ENCODE assay signal across 19 mouse cellular contexts in genomic region chr3:145422044-145422443, GRCm38 (mm10).
DNase-seq lines count a peak whose midpoint lies in the region; ATAC-seq and TF ChIP-seq lines count a peak whose summit lies in the region.
"Had no signal": no experiment of that assay in that cellular context is flagged by ENCODE, and none has a peak within 500 bp of the region (broad histone marks: within the 10 kb centered on the region; RNA-seq: fewer than 3 reads in every experiment).

No protein-coding gene starts in this region.

- H3K27me3 ChIP-seq in embryonic facial prominence, embryonic 14.5 days (replicated peaks; ENCODE audit: control insufficient read depth, insufficient read depth, low read length): no peaks in the 10 kb centered on the region
- H3K27me3 ChIP-seq in embryonic facial prominence, embryonic 10.5 days (replicated peaks; ENCODE audit: low read depth, poor library complexity, severe bottlenecking): no peaks in the 10 kb centered on the region
- no peaks in the 10 kb centered on the region for H3K27me3 ChIP-seq in CH12.LX (replicated peaks)
- H3K27me3 ChIP-seq: embryonic facial prominence, embryonic 13.5 days; forebrain, embryonic 13.5 days; forebrain, embryonic 15.5 days had no signal

- TF ChIP-seq POLR2A in CH12.LX (IDR thresholded peaks at IDR 0.05; ENCODE audit: low read depth, low read length): no peak
- TF ChIP-seq POLR2A in embryonic fibroblast, embryonic 13.5 days (IDR thresholded peaks at IDR 0.05; ENCODE audit: low read depth, low read length): no peak

- no peak for TF ChIP-seq RAD21 in CH12.LX (IDR thresholded peaks at IDR 0.05; ENCODE audit: low read depth, low read length)

- H3K27ac ChIP-seq in embryonic facial prominence, embryonic 14.5 days (replicated peaks; ENCODE audit: low read depth, low read length): peak overlapping the region; percentile 33; the same call in 1 of the 2 replicates
- no peak overlapping the region for H3K27ac ChIP-seq in embryonic facial prominence, embryonic 10.5 days (replicated peaks)
- no peak overlapping the region for H3K27ac ChIP-seq in CH12.LX (ENCODE audit: insufficient read depth, low read depth)
- H3K27ac ChIP-seq in embryonic fibroblast, embryonic 13.5 days (ENCODE audit: insufficient read depth, low read length): peak overlapping the region; percentile 99
- H3K27ac ChIP-seq: embryonic facial prominence, embryonic 13.5 days; forebrain, embryonic 13.5 days; forebrain, embryonic 15.5 days had no signal

- H3K4me1 ChIP-seq in embryonic facial prominence, embryonic 14.5 days (ENCODE audit: control insufficient read depth, insufficient read depth, low read length): peaks cover 10% of the 10 kb centered on the region; the same call in 1 of the 2 replicates
- H3K4me1 ChIP-seq in embryonic facial prominence, embryonic 10.5 days: no peaks in the 10 kb centered on the region
- H3K4me1 ChIP-seq in CH12.LX (ENCODE audit: control insufficient read depth in 1 of 2, insufficient read depth in 2 of 2): peaks cover 3 to 17% of the 10 kb centered on the region in 2 experiments; a peak in 2 of 4 replicates
- peaks cover 15% of the 10 kb centered on the region for H3K4me1 ChIP-seq in embryonic fibroblast, embryonic 13.5 days (ENCODE audit: control insufficient read depth, insufficient read depth, low read length)
- H3K4me1 ChIP-seq: forebrain, embryonic 13.5 days; forebrain, embryonic 15.5 days had no signal

- in situ Hi-C loops in CH12.LX (cut with MboI; ENCODE audit: low pct_ligation_motif_present, low pct_unique_long_range_greater_than_20kb, low sequenced_read_pairs): loop anchor here (25.0 kb wide), 1 partner anchor 490 kb away; the partner anchor contains the start of gene Bcl10

- H3K9ac ChIP-seq in embryonic facial prominence, embryonic 14.5 days (ENCODE audit: low read depth, low read length): no peak overlapping the region
- no peak overlapping the region for H3K9ac ChIP-seq in CH12.LX (ENCODE audit: insufficient read depth, low read depth)
- H3K9ac ChIP-seq: embryonic facial prominence, embryonic 13.5 days; forebrain, embryonic 13.5 days; forebrain, embryonic 15.5 days; forebrain, postnatal 0 days had no signal

- dilution Hi-C loops in CH12.LX (cut with MboI; ENCODE audit: extremely low pct_ligation_motif_present, extremely low pct_unique_long_range_greater_than_20kb, low sequenced_read_pairs): no loop called here

- no peak overlapping the region for H3K4me2 ChIP-seq in embryonic facial prominence, embryonic 14.5 days (ENCODE audit: low read depth, low read length)
- H3K4me2 ChIP-seq in CH12.LX (ENCODE audit: insufficient read depth, low read depth, poor library complexity, severe bottlenecking): no peak overlapping the region
- H3K4me2 ChIP-seq: embryonic facial prominence, embryonic 13.5 days; forebrain, embryonic 13.5 days; forebrain, embryonic 15.5 days had no signal

- peak; percentile 67 for TF ChIP-seq EP300 in CH12.LX (IDR thresholded peaks at IDR 0.05; ENCODE audit: low read length)

- no peaks in the 10 kb centered on the region for H3K9me3 ChIP-seq in embryonic facial prominence, embryonic 14.5 days (ENCODE audit: control insufficient read depth, low read length)
- no peaks in the 10 kb centered on the region for H3K9me3 ChIP-seq in embryonic facial prominence, embryonic 10.5 days
- H3K9me3 ChIP-seq in CH12.LX (replicated peaks; ENCODE audit: low read length): no peaks in the 10 kb centered on the region
- H3K9me3 ChIP-seq: embryonic facial prominence, embryonic 13.5 days; forebrain, embryonic 13.5 days; forebrain, embryonic 15.5 days had no signal

- H3K79me2 ChIP-seq in CH12.LX (replicated peaks; ENCODE audit: control insufficient read depth, extremely low read depth, insufficient read depth, poor library complexity, severe bottlenecking): no peaks in the 10 kb centered on the region

- ATAC-seq in embryonic facial prominence, embryonic 14.5 days (ENCODE audit: low read depth): no peak
- ATAC-seq: CD4-positive, CD25-positive, alpha-beta regulatory T cell, adult 4 months; forebrain, embryonic 13.5 days; forebrain, embryonic 15.5 days; forebrain, postnatal 0 days had no signal

- no peak for TF ChIP-seq CTCF in CH12.LX (conservative IDR thresholded peaks at IDR 0.05 in 1 of 2, IDR thresholded peaks at IDR 0.05 in 1 of 2; ENCODE audit: low read depth in 2 of 2, low read length in 2 of 2)
- no peak for TF ChIP-seq CTCF in embryonic fibroblast, embryonic 13.5 days (IDR thresholded peaks at IDR 0.05; ENCODE audit: borderline replicate concordance, insufficient read depth, low read length)

- WGBS in embryonic facial prominence, embryonic 14.5 days: 54% methylated on average over 3 of the region's 3 CpGs
- 92% methylated on average over 3 of the region's 3 CpGs for WGBS in embryonic facial prominence, embryonic 10.5 days

- no peak overlapping the region for H3K4me3 ChIP-seq in embryonic facial prominence, embryonic 14.5 days (ENCODE audit: low read depth, low read length)
- H3K4me3 ChIP-seq in embryonic facial prominence, embryonic 10.5 days: no peak overlapping the region
- H3K4me3 ChIP-seq in CH12.LX (replicated peaks in 1 of 3; ENCODE audit: low read depth in 2 of 3, low read length in 2 of 3, poor library complexity in 1 of 3): no peak overlapping the region
- H3K4me3 ChIP-seq in embryonic fibroblast, embryonic 13.5 days (ENCODE audit: insufficient read depth, low read length): no peak overlapping the region
- H3K4me3 ChIP-seq: embryonic facial prominence, embryonic 13.5 days; forebrain, embryonic 13.5 days; forebrain, embryonic 15.5 days had no signal

- no peaks in the 10 kb centered on the region for H3K36me3 ChIP-seq in embryonic facial prominence, embryonic 14.5 days (ENCODE audit: control insufficient read depth, insufficient read depth, low read length)
- no peaks in the 10 kb centered on the region for H3K36me3 ChIP-seq in embryonic facial prominence, embryonic 10.5 days (replicated peaks)
- H3K36me3 ChIP-seq in CH12.LX (replicated peaks in 1 of 2; ENCODE audit: control insufficient read depth in 1 of 2, insufficient read depth in 1 of 2, low read length in 1 of 2): no peaks in the 10 kb centered on the region
- H3K36me3 ChIP-seq: embryonic facial prominence, embryonic 13.5 days; forebrain, embryonic 15.5 days had no signal

- DNase-seq in embryonic facial prominence, embryonic 14.5 days (ENCODE audit: low spot score): peak; percentile 41
- DNase-seq in embryonic facial prominence, embryonic 10.5 days (ENCODE audit: low spot score): no peak
- DNase-seq in CH12.LX (ENCODE audit: extremely low read depth): no peak
- DNase-seq in gastrocnemius, postnatal 4 days (ENCODE audit: low spot score in 2 of 2): no peak
- DNase-seq: adrenal gland, adult 2 months; adrenal gland, postnatal 10 days; adrenal gland, postnatal 25 days; B cell, adult 2 months; cerebellum, adult 11 months; cerebellum, adult 18-20 months; cerebellum, adult 8-10 months; cerebellum, adult 9-11 months; cerebellum, postnatal 14 days; forebrain, postnatal 0 days had no signal

TF ChIP-seq in CH12.LX, 34 proteins besides CTCF, POLR2A, EP300 and RAD21:
- no peak for TF ChIP-seq CHD2 (IDR thresholded peaks at IDR 0.05; ENCODE audit: low read length)
- no peak; the same call in 1 of the 2 replicates for TF ChIP-seq JUND (conservative IDR thresholded peaks at IDR 0.05; ENCODE audit: low read depth, low read length)
- 0 out of 2 replicates have a peak, but pooled peaks have one; percentile 20 for TF ChIP-seq JUN (IDR thresholded peaks at IDR 0.05; ENCODE audit: insufficient read depth, low read depth, low read length)
- TF ChIP-seq ELF1 (IDR thresholded peaks at IDR 0.05; ENCODE audit: low read depth, low read length): no peak
- TF ChIP-seq ETS1 (conservative IDR thresholded peaks at IDR 0.05; ENCODE audit: low read depth, low read length): no peak
- TF ChIP-seq MAZ (IDR thresholded peaks at IDR 0.05; ENCODE audit: low read depth, low read length): no peak
- peak; percentile 67; the same call in 1 of the 2 replicates for TF ChIP-seq ZNF384 (IDR thresholded peaks at IDR 0.05; ENCODE audit: low read depth, low read length)
- TF ChIP-seq TBP (conservative IDR thresholded peaks at IDR 0.05; ENCODE audit: low read depth, low read length): no peak
- TF ChIP-seq E2F4 (IDR thresholded peaks at IDR 0.05; ENCODE audit: insufficient replicate concordance, low read depth, low read length): no peak

Comparison
In these comparisons a context has a peak if more than half of its experiments do, and no peak if none do; other contexts are left out.
1. H3K27ac ChIP-seq: peak in embryonic facial prominence, embryonic 14.5 days (single experiment) and embryonic fibroblast, embryonic 13.5 days (single experiment); none in embryonic facial prominence, embryonic 10.5 days (single experiment) and CH12.LX (single experiment).